Mouse (Mus musculus): ENCODE measurements around the gene Timm10. TPM values are rescaled to one million over a fixed set of nuclear protein-coding genes. Genes with fewer than 3 reads are reported as not detected.

Gene Timm10
- total and polyA plus RNA-seq, 2 experiments from 2014 or later, result 62.5 to 85.0 TPM

DNA sequence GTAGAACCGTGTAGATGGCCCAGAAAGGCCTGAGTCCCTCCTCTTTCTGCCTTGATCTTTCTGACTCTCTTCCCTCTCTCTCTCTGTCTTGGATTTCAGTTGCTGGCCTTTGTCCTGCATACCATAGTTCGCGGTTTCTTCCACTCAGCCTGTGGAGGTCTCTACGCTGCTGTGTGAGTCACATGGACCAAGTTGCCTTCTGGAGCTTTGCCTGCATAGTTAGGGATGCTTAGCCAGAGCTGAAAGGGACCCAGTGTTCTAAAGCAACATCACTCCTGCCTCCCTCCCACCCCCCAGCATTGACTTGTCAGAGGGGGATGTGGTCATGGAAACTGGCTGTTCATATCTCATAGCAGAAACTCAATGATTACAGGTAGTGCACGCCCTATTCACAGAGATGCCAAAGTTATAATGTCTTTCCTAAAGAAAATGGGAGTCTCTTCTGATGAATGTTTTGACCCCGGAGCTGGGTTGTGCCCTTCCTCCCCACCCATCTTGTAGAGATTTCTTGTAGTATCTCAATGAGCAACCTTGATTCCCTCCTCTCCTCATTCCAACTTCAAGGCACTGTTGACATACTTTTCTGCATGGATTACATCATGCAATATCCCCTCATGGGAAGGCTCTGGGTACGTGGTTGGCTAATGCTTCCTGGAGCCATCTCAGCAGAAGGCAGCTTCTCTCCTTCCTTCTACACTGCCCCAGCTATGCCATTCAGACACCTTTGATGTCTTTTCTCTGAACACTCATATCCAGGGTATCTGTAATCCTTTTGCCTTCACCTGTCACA is 33.4 kb downstream of the Timm10 start:
- no peaks in the 10 kb centered on the region for H3K27me3 ChIP-seq (ENCODE audit: insufficient read depth, low read length)
- H3K27ac ChIP-seq (ENCODE audit: low read depth, low read length), result no peak overlapping the region
- WGBS, result 82% methylated on average over 7 of the region's 7 CpGs
- TF ChIP-seq CTCF (IDR thresholded peaks at IDR 0.05), result no peak
- DNase-seq (ENCODE audit: low spot score) (peak; percentile 30), ATAC-seq (ENCODE audit: low FRiP score) (peak; percentile 19; the same call in 1 of the 2 replicates)
- H3K4me1 ChIP-seq (ENCODE audit: insufficient read depth, low read length), result no peaks in the 10 kb centered on the region
- H3K4me3 ChIP-seq (ENCODE audit: low read depth, low read length), result no peak overlapping the region
- no peak overlapping the region for H3K4me2 ChIP-seq (ENCODE audit: low read depth, low read length, poor library complexity, severe bottlenecking)
- H3K9me3 ChIP-seq (ENCODE audit: low read length), result no peaks in the 10 kb centered on the region
- H3K36me3 ChIP-seq (ENCODE audit: insufficient read depth, low read length), result no peaks in the 10 kb centered on the region
- H3K9ac ChIP-seq (replicated peaks; ENCODE audit: low read length, poor library complexity, severe bottlenecking), result no peak overlapping the region

GRCm38 (mm10) chr2:84861430-84861829 is 34.6 kb downstream of the Timm10 start:
- Histone ChIP-seq H3K27ac (ENCODE audit: low read depth, low read length) (no peak overlapping the region), H3K36me3 (ENCODE audit: insufficient read depth, low read length) (no peaks in the 10 kb centered on the region), H3K9me3 (ENCODE audit: low read length) (no peaks in the 10 kb centered on the region), H3K27me3 (ENCODE audit: insufficient read depth, low read length) (peaks cover 4% of the 10 kb centered on the region; the same call in 1 of the 2 replicates), H3K4me2 (ENCODE audit: low read depth, low read length, poor library complexity, severe bottlenecking) (no peak overlapping the region), H3K4me3 (ENCODE audit: low read depth, low read length) (no peak overlapping the region), H3K9ac (replicated peaks; ENCODE audit: low read length, poor library complexity, severe bottlenecking) (no peak overlapping the region), H3K4me1 (ENCODE audit: insufficient read depth, low read length) (no peaks in the 10 kb centered on the region)
- no peak for TF ChIP-seq CTCF (IDR thresholded peaks at IDR 0.05)
- no peak for DNase-seq (ENCODE audit: low spot score)
- ATAC-seq (ENCODE audit: low FRiP score), result no peak
- 91% methylated on average over 3 of the region's 3 CpGs for WGBS

- Histone ChIP-seq H3K4me1 (ENCODE audit: insufficient read depth, low read length) (no peaks in the 10 kb centered on the region), H3K27ac (ENCODE audit: low read depth, low read length) (no peak overlapping the region), H3K9ac (replicated peaks; ENCODE audit: low read length, poor library complexity, severe bottlenecking) (no peak overlapping the region), H3K9me3 (ENCODE audit: low read length) (no peaks in the 10 kb centered on the region), H3K36me3 (ENCODE audit: insufficient read depth, low read length) (no peaks in the 10 kb centered on the region), H3K4me3 (ENCODE audit: low read depth, low read length) (no peak overlapping the region), H3K27me3 (ENCODE audit: insufficient read depth, low read length) (peaks cover 11% of the 10 kb centered on the region; the same call in 1 of the 2 replicates), H3K4me2 (ENCODE audit: low read depth, low read length, poor library complexity, severe bottlenecking) (no peak overlapping the region)
- ATAC-seq (ENCODE audit: low FRiP score) (no peak), DNase-seq (ENCODE audit: low spot score) (no peak)
- no peak for TF ChIP-seq CTCF (IDR thresholded peaks at IDR 0.05)
- WGBS, result 89% methylated on average over 3 of the region's 3 CpGs
Observed at GRCm38 (mm10) chr2:84862231-84862630, 35.4 kb downstream of the Timm10 start.

GRCm38 (mm10) chr2:84865616-84866571 is 39.1 kb downstream of the Timm10 start:
- 2% methylated on average over 47 of the region's 47 CpGs for whole genome bisulfite sequencing
- H3K4me1 ChIP-seq (ENCODE audit: insufficient read depth, low read length), result no peaks in the 10 kb centered on the region
- peak; percentile 71 for TF ChIP-seq CTCF (IDR thresholded peaks at IDR 0.05)
- 0 out of 2 replicates have a peak overlapping the region, but pooled peaks have one; percentile 45 for H3K9ac ChIP-seq (replicated peaks; ENCODE audit: low read length, poor library complexity, severe bottlenecking)
- H3K27ac ChIP-seq (ENCODE audit: low read depth, low read length), result no peak overlapping the region
- DNase-seq (ENCODE audit: low spot score) (no peak), ATAC-seq (ENCODE audit: low FRiP score) (peak; percentile 53)
- H3K27me3 ChIP-seq (ENCODE audit: insufficient read depth, low read length), result peaks cover 33% of the 10 kb centered on the region
- no peaks in the 10 kb centered on the region for H3K9me3 ChIP-seq (ENCODE audit: low read length)
- peak overlapping the region; percentile 30 for H3K4me3 ChIP-seq (ENCODE audit: low read depth, low read length)
- H3K4me2 ChIP-seq (ENCODE audit: low read depth, low read length, poor library complexity, severe bottlenecking), result peak overlapping the region; percentile 55
- no peaks in the 10 kb centered on the region for H3K36me3 ChIP-seq (ENCODE audit: insufficient read depth, low read length)

DNA sequence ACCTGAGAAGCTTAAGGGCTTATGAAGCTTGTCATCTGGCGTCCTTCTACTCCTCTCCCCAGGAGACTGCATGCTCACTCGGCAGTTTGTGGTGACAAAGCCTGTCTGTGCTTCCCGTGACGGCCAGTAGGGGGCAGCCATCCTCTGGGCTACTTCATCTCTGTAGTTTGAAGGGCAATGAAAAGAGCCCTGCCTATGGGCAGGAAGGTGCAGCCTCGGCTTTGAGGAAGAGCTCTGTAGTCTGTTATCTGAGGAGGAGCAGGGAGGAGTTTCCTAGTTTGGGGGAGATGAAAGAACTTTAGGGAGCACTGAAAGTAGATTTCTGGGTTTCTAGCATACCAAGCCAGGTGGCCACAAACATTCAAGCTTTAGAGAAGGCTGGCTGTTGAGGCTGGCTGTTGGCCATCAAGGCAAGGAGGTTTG is 41.7 kb downstream of the Timm10 start:
- Histone ChIP-seq H3K36me3 (ENCODE audit: insufficient read depth, low read length) (no peaks in the 10 kb centered on the region), H3K27me3 (ENCODE audit: insufficient read depth, low read length) (peaks cover 56% of the 10 kb centered on the region), H3K4me1 (ENCODE audit: insufficient read depth, low read length) (no peaks in the 10 kb centered on the region), H3K4me2 (ENCODE audit: low read depth, low read length, poor library complexity, severe bottlenecking) (no peak overlapping the region), H3K9me3 (ENCODE audit: low read length) (no peaks in the 10 kb centered on the region), H3K9ac (replicated peaks; ENCODE audit: low read length, poor library complexity, severe bottlenecking) (no peak overlapping the region), H3K27ac (ENCODE audit: low read depth, low read length) (no peak overlapping the region), H3K4me3 (ENCODE audit: low read depth, low read length) (no peak overlapping the region)
- peak; percentile 73 for DNase-seq (ENCODE audit: low spot score)
- TF ChIP-seq CTCF (IDR thresholded peaks at IDR 0.05), result peak; percentile 76
- ATAC-seq (ENCODE audit: low FRiP score), result no peak
- 11% methylated on average over 5 of the region's 5 CpGs for WGBS

Measured in midbrain, postnatal 0 days (tissue).